Mouse (Mus musculus) limb, embryonic 12.5 days (tissue): ENCODE measurements around the gene Slc15a5. TPM values are rescaled to one million over a fixed set of nuclear protein-coding genes. Genes with fewer than 3 reads are reported as not detected.
"Not testable (repeated sequence)": the region's sequence is repeated elsewhere in the genome, so short reads cannot be mapped to it uniquely, and the experiment has no call there.

ENCODE experiments used
- ATAC-seq: fragments of 200-750 bp; cut with Nextera tagmentation; 2 replicates; pipeline ENCODE4 v1.8.0; 2017; ENCODE audit warnings: low read depth, moderate TSS enrichment; ENCODE audit not compliant: insufficient number of reproducible peaks, insufficient read depth, low FRiP score, low TSS enrichment
- H3K27ac ChIP-seq: fragments of 300-500 bp; sonication (generic); 2 replicates; pipeline ENCODE4 v1.5.1; 2016; ENCODE audit warnings: mild to moderate bottlenecking, moderate library complexity
- H3K27me3 ChIP-seq: fragments of 300-500 bp; sonication (generic); 2 replicates; pipeline ENCODE4 v1.6.1; 2016; ENCODE audit warnings: mild to moderate bottlenecking, moderate library complexity
- H3K36me3 ChIP-seq: fragments of 300-500 bp; sonication (generic); 2 replicates; pipeline ENCODE4 v1.6.1; 2016; ENCODE audit warnings: mild to moderate bottlenecking, moderate library complexity
- H3K4me1 ChIP-seq: fragments of 300-500 bp; sonication (generic); replicated peaks from 2 replicates; pipeline ENCODE4 v1.6.1; 2016
- H3K4me2 ChIP-seq: fragments of 300-500 bp; sonication (generic); 2 replicates; pipeline ENCODE4 v1.6.1; 2016; ENCODE audit warnings: mild to moderate bottlenecking, moderate library complexity
- H3K4me3 ChIP-seq: fragments of 300-500 bp; sonication (generic); replicated peaks from 2 replicates; pipeline ENCODE4 v1.5.1; 2016; ENCODE audit warnings: mild to moderate bottlenecking
- H3K9ac ChIP-seq: fragments of 300-500 bp; sonication (generic); replicated peaks from 2 replicates; pipeline ENCODE4 v1.6.1; 2016; ENCODE audit warnings: mild to moderate bottlenecking, moderate library complexity
- H3K9me3 ChIP-seq: fragments of 300-500 bp; sonication (generic); 2 replicates; pipeline ENCODE4 v1.6.1; 2016; ENCODE audit warnings: mild to moderate bottlenecking, moderate library complexity
- WGBS: fragments of 180-500 bp; shearing (Covaris S2); methylation state at CpG from one replicate; pipeline ENCODE4 v1.1.7; 2016; 5-methylcytosine and 5-hydroxymethylcytosine counted together
- polyA plus RNA-seq: library from polyadenylated mRNA; unstranded; fragments of >200 nt; fragmentation: Nextera tagmentation; extraction: Ambion mirVana; gene quantifications from 2 replicates; pipeline ENCODE4 v1.2.1, GENCODE M21; 2016

Gene Slc15a5
- not detected in 2 replicates for polyA plus RNA-seq

DNA sequence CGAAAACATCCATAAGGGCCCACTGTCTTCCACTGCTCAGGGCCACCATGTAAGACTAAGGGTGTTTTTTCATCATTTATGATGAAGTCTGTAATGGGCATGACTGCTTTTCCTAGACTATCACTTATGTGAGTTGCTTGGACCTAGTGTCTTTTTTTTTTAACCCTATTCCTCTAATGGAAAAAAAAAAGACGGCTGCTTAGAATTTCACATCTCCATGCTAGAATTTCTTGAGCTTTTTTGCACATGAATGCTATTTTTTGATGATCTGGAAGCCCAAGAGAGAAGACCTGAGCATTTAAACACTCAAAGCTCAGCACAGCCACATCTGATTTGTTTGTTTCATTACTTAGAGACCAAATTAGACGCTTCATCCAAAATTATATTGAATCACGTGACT, at the start of gene Slc15a5:
Slc15a5 (minus strand) TSS at position 101 of the 400 bp plus-strand sequence.
- H3K9me3 ChIP-seq = no peaks in the 10 kb centered on the region
- H3K27ac ChIP-seq = no peak within 1 kb of the TSS
- 86% methylated on average over 4 of the region's 4 CpGs for WGBS
- H3K4me2 ChIP-seq = no peak within 1 kb of the TSS
- ATAC-seq = no peak
- no peaks in the 10 kb centered on the region for H3K36me3 ChIP-seq
- H3K27me3 ChIP-seq = no peaks in the 10 kb centered on the region; the same call in 1 of the 2 replicates
- no peak within 1 kb of the TSS for H3K4me3 ChIP-seq
- H3K9ac ChIP-seq = no peak within 1 kb of the TSS
- H3K4me1 ChIP-seq = no peaks in the 10 kb centered on the region

DNA sequence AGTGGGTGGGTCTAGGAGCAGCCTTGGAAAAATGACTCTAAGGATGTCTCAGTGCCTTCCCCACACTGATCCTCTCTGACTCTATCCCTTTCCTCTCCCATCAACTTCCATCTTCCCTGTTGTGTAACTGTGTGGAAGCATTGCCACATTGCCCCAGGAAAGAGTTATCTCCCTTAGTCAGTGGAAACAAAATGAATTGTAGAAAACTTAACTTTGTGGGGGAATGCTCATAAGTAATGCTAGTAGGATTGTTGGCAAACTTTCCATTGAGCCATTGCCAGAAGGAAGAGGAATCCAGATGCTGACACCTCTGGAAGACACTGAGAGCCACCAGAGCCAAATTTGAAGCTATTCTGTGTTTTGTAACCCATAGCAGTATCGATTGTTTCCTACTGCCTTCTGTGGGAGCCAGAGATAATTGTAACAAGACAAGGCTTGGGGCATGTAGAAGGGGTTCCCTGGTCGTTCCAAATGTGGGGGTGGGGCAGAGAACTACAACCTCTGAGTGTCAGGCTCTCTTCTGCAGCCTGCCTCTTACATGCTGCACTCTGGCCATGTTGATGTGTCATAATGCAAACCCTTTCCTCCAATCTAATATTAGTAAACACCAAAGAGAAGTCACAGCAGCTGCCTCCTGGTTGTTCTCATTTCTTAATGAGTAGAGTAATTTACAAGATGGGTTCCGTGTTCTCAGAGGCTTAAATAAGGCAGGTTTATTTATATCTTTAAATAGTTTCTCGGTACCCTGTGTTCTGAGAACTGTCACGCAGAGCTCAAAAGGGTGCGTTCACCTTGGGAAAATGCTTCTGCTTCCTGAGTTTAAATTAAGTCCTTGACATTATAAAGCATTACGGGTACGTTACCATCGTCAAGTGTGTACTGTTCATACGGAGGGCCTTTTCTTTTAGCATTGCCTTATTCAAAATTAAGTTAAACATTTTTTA, 48.9 kb upstream of the Slc15a5 start:
- 68% methylated on average over 10 of the region's 10 CpGs for WGBS

DNA sequence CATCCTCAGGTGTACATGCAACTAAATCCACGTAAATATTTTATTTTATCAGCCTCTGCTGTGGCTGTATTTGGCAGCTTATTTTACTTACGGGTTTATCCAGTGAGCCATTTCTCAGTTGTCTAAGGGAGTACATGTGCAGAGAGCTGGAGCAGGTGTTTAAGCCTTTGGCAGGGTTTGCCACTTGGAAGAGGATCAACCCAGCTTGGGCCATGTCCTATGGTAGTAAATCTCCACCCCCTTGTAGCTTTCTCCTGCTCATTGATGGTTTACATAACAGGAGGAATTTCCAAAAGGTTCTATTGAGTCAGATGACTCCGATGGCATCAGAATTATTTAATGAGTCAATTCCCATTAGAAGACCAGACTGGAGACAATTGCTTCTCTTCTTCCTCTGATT, 37.8 kb upstream of the Slc15a5 start:
- no peak overlapping the region for H3K27ac ChIP-seq
- H3K4me1 ChIP-seq = no peaks in the 10 kb centered on the region
- H3K36me3 ChIP-seq = no peaks in the 10 kb centered on the region
- H3K27me3 ChIP-seq = no peaks in the 10 kb centered on the region
- WGBS = 81% methylated on average over 3 of the region's 3 CpGs
- H3K4me3 ChIP-seq = no peak overlapping the region
- no peak overlapping the region for H3K4me2 ChIP-seq
- ATAC-seq = no peak
- H3K9me3 ChIP-seq = no peaks in the 10 kb centered on the region
- no peak overlapping the region for H3K9ac ChIP-seq

More for the DNA sequence above, 48.9 kb upstream of the Slc15a5 start:
- no peak overlapping the region for H3K4me2 ChIP-seq
- no peaks in the 10 kb centered on the region for H3K36me3 ChIP-seq
- no peaks in the 10 kb centered on the region for H3K4me1 ChIP-seq
- ATAC-seq = no peak
- H3K9ac ChIP-seq = no peak overlapping the region
- H3K27me3 ChIP-seq = no peaks in the 10 kb centered on the region
- no peak overlapping the region for H3K4me3 ChIP-seq
- H3K27ac ChIP-seq = no peak overlapping the region
- H3K9me3 ChIP-seq = 0 out of 2 replicates have a peak, but pooled peaks cover 2% of the 10 kb centered on the region

DNA sequence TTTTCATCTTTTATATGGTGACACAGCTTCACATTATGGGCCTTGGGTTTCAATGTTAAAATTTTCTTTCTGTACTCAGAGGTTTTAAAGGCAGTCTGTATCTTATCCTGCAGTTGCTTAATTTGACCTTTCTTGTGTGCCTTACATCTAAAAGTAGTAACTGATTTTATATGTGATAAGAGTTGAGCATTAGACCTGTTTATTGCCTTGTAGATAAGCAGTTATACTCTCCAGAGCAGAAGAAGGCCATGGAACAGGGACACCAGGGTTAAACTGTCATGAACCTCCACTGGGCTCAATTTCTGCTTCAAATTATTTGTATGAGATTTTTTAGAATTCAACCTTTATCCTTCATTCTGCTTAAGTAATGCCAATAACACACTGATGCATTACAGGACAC, 24.8 kb upstream of the Slc15a5 start:
- H3K4me2 ChIP-seq = no peak overlapping the region
- H3K9me3 ChIP-seq = no peaks in the 10 kb centered on the region
- no peak overlapping the region for H3K4me3 ChIP-seq
- no peaks in the 10 kb centered on the region for H3K36me3 ChIP-seq
- H3K27me3 ChIP-seq = no peaks in the 10 kb centered on the region
- H3K9ac ChIP-seq = no peak overlapping the region
- no peak overlapping the region for H3K27ac ChIP-seq
- ATAC-seq = no peak
- H3K4me1 ChIP-seq = peaks cover 6% of the 10 kb centered on the region

DNA sequence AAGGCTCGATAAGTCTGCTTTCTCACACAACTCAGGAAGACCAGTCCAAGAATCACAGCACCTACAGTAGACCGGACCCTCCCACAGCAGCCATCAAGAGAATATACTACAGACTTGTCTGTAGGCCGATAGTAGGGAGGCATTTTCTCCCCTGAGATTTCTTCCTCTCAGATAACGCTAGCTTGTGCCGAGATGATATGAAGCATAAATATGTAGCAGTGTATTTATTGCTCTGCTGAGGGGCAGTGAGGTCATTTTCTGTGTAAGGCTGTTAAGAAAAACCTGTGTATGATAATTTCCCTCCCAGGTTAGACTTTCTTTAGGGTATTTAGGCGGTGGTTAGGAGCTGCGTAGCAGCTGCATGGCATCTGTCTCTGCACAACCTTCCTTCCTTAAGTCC, 23.2 kb upstream of the Slc15a5 start:
- WGBS = 82% methylated on average over 7 of the region's 7 CpGs
- Histone ChIP-seq H3K36me3 (no peaks in the 10 kb centered on the region), H3K9me3 (no peaks in the 10 kb centered on the region), H3K4me3 (no peak overlapping the region), H3K4me2 (no peak overlapping the region), H3K27ac (no peak overlapping the region), H3K4me1 (peaks cover 6% of the 10 kb centered on the region), H3K27me3 (no peaks in the 10 kb centered on the region), H3K9ac (no peak overlapping the region)
- no peak for ATAC-seq

DNA sequence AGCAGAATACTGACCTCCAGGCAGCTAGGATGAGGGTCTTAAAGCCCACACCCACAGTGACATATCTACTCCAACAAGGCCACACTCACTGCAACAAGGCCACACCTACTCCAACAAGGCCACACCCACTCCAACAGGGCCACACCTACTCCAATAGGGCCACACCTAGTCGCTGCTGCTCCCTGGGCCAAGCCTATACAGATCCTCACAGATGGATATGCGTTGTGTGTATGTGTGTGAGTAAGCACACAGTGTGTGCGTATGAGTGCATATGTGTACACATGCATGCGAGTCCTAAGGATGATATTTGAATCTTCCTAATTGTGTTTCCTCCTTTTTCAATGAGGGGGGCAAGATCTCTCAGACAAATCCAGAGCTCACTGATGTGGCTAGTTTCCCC, 22.1 kb upstream of the Slc15a5 start:
- H3K4me1 ChIP-seq = peaks cover 2% of the 10 kb centered on the region
- no peak overlapping the region for H3K4me2 ChIP-seq
- peak; percentile 56; the same call in 1 of the 2 replicates for ATAC-seq
- WGBS = 97% methylated on average over 4 of the region's 4 CpGs
- no peaks in the 10 kb centered on the region for H3K9me3 ChIP-seq
- H3K36me3 ChIP-seq = no peaks in the 10 kb centered on the region
- H3K4me3 ChIP-seq = no peak overlapping the region
- H3K9ac ChIP-seq = no peak overlapping the region
- H3K27me3 ChIP-seq = no peaks in the 10 kb centered on the region
- H3K27ac ChIP-seq = no peak overlapping the region

DNA sequence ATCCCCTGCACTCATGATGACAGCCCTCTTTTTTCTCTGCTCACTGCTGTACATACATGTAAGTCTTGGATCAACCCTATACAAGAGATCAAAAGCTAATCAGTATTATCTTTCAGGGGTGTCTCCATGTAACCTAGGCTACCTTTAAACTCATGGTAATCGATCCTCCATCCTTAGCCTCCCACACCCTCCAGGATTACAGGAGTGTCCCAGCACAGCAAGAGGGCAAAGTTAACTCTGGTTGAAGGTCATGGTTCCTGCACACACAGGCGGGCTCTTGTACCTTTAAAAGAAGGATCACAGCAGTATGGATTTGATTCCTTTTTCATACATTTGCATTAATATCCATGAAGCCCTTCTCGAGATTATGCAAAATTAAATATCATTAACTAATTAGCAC, 19.9 kb upstream of the Slc15a5 start:
- Histone ChIP-seq H3K9me3 (no peaks in the 10 kb centered on the region), H3K4me1 (no peaks in the 10 kb centered on the region), H3K4me3 (no peak overlapping the region), H3K4me2 (no peak overlapping the region), H3K36me3 (no peaks in the 10 kb centered on the region), H3K27ac (no peak overlapping the region), H3K27me3 (no peaks in the 10 kb centered on the region), H3K9ac (no peak overlapping the region)
- WGBS = 80% methylated on average over 3 of the region's 3 CpGs
- ATAC-seq = no peak

DNA sequence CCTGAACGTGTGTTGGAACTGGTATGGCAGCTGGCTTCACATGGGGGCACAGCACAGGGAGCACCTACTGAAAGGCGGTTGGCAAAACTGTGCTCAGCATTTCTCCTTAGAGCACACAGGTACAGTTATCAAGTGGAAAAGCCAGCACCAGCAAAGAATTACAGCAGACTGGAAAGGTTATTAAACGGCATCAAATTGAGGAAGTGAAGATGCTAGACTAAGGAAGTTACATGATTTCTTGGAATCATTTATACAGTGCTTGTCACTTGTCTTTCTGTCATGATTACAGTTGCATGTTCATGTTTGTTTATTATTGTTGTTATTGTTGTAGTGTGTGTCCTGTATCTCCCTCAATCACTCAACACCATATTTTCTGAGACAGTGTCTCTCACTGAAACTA, 15.3 kb upstream of the Slc15a5 start:
- 86% methylated on average over 3 of the region's 3 CpGs for WGBS

DNA sequence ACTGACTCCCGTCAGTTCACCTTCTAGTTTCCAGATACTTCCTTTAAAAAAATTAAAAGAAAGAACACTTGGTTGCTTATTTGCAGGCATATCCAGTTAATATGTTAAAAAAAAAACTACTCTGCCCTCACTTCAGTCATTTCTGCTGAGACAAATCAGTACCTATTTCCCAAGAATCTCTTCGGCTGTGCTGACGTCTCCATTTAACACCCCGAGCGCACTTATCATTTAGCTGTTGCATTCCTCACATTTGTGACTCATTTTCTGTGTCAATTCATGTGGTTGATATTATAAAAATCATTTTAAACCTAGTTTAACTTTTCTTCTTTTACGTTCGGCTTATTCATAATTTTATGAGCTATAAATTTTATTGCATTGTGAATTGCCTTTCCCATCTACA, 12.7 kb upstream of the Slc15a5 start:
- Histone ChIP-seq H3K9ac (no peak overlapping the region), H3K27ac (no peak overlapping the region), H3K36me3 (no peaks in the 10 kb centered on the region), H3K27me3 (no peaks in the 10 kb centered on the region), H3K4me1 (no peaks in the 10 kb centered on the region), H3K4me2 (no peak overlapping the region), H3K9me3 (no peaks in the 10 kb centered on the region), H3K4me3 (no peak overlapping the region)
- WGBS = 76% methylated on average over 7 of the region's 7 CpGs
- no peak for ATAC-seq

More for the DNA sequence above, 15.3 kb upstream of the Slc15a5 start:
- no peak overlapping the region for H3K4me2 ChIP-seq
- H3K9ac ChIP-seq = no peak overlapping the region
- no peak for ATAC-seq
- H3K4me3 ChIP-seq = no peak overlapping the region
- no peaks in the 10 kb centered on the region for H3K27me3 ChIP-seq
- H3K9me3 ChIP-seq = no peaks in the 10 kb centered on the region
- H3K27ac ChIP-seq = no peak overlapping the region
- no peaks in the 10 kb centered on the region for H3K4me1 ChIP-seq
- H3K36me3 ChIP-seq = no peaks in the 10 kb centered on the region

DNA sequence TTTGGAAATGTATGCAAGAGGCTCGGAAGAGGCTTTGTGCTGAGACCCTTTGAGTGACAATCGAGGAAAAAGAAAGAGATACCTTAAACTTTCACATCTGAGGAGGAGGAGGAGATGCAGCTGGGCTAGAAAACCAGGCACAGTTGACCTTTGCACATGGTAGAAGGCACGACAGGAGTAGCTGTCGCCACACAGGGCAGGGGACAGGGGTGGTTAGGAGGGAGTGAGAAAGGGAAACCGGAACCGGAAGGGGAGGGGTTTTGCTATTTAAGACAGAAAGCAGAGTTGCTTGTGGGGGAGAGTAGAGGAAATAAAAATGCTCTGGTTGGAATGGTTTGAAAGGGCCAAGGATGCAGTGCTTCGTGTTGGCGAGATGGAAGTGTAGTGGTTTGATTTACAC, 9.4 kb upstream of the Slc15a5 start:
- Histone ChIP-seq H3K4me1 (no peaks in the 10 kb centered on the region), H3K36me3 (no peaks in the 10 kb centered on the region), H3K27ac (no peak overlapping the region), H3K9ac (no peak overlapping the region), H3K9me3 (no peaks in the 10 kb centered on the region), H3K27me3 (no peaks in the 10 kb centered on the region), H3K4me3 (no peak overlapping the region), H3K4me2 (no peak overlapping the region)
- no peak for ATAC-seq
- WGBS = 67% methylated on average over 8 of the region's 8 CpGs

DNA sequence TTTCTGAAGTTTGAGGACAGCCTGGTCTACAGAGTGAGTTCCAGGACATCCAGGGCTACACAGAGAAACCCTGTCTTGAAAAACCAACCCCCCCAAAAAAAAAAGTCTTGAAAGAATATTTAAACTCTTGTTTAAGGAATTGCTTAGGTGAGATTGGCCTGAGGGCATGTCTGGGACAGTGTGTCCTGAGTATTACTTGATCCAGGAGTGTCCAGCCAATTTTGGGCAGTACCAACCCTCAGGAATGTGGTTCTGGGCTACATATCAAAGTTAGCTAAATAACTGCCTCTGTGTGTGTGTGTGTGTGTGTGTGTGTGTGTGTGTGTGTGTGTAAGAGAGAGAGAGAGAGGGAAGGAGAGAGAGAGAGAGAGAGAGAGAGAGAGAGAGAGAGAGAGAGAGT, 6.7 kb upstream of the Slc15a5 start:
- not testable (repeated sequence) for ATAC-seq, H3K4me2 ChIP-seq, H3K4me1 ChIP-seq, H3K27me3 ChIP-seq, H3K4me3 ChIP-seq, H3K9ac ChIP-seq, H3K27ac ChIP-seq, H3K36me3 ChIP-seq, H3K9me3 ChIP-seq
